Mouse (Mus musculus): ENCODE measurements around the gene Ly6g6f.

The Ly6g6f gene

DNA sequence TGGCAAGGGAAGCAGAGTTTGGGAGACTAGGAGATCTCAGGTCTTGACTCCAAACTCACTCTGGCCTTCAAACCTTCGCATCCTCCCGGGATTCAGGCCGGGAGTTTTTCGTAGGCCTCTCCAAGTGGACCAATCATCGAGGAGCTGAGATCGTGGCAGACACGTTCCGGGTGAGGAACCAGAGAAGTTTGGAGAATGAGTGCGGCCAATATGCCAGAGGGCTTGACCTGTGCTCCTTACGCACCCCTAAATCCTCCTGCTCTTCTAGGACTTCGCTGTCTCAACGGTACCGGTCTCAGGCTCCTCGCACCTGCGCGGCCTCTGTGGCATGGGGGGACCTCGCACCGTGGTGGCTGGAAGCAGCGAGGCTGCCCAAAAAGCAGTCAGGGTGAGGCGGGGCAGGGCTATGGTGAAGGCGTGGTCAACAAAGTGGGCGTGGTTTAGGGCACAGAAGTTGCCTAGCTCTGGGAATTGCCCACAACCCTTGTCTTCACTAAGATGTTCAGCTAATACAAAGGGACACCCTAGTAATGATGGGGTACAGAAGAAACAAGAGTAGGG lies 24.6 kb downstream of the Ly6g6f start:
- in situ Hi-C loops (cut with MboI; ENCODE audit: unreplicated experiment in 2 of 2): loop anchor here (5.0 kb wide), 2 partner anchors 39 to 46 kb away; partner anchors contain the start of gene Ly6g5c (in 1 of the 2)

DNA sequence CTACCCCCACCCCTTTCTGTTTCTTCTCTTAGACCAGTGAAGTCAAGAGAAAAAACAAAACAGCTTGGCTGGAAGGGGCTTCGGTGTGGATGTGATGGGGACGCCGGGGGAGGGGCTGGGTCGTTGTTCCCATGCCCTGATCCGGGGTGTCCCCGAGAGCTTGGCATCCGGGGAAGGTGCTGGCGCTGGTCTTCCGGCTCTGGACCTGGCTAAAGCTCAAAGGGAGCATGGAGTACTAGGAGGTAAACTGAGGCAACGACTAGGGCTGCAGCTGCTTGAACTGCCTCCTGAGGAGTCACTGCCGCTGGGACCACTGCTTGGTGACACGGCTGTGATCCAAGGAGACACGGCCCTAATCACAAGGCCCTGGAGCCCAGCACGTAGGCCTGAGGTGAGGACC lies 25.3 kb downstream of the Ly6g6f start:
- in situ Hi-C loops (cut with MboI; ENCODE audit: unreplicated experiment in 2 of 2): loop anchor here (5.0 kb wide), 2 partner anchors 38 to 47 kb away; partner anchors contain the start of gene Ly6g5c (in 1 of the 2)

DNA sequence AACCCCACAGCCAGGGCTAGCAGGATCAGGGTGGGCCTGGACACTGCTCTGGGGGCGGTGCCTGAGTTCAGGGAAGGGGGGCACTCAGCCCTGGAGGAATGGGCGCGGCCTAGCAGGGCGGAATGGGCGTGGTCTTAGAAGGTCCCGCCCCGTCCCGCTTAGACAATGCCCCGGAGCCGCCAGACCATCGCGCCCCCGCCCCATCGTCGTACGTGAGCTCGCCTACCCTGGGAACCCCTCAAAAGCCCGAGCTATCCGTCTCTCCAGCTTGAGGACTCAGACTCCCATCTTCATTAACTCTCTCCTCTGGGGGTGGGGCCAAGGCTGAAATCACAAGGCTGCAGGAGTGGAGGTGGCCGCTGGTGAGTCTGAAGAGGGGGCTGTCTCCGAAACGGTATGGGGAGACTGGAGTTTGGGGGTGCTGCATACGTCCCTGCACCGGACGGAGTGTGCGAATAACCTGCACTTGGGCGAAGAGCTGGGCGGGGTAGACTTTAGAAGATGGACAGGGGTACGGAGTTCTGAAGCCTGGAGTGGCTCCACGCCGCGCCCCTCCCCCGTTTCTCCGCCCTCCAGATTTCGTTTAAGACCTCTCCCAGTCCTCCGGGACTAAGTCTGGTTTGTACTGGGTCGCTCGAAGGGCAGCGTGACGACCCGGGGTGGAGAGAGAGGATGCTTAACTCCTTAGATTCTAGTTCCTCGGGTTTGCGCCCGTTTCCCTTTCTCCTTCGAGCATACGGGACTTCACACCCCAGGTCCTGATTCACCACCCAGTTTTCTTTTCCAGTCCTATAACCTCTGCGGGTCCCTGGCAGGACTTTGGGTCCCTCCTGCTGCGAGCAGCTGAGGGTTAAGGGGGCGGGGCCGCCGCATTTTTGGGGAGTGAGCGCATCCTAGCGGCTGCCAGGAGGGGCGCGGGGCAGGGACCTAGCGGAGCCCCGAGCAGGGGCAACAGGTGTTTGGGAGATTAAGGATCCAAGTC lies 26.2 kb downstream of the Ly6g6f start, which contains the start of gene Ddah2:
Ddah2 (plus strand) TSS at position 125 of the 982 bp plus-strand sequence.
- in situ Hi-C loops (cut with MboI; ENCODE audit: unreplicated experiment in 2 of 2): loop anchor here in 1 of 2 experiments (5.0 kb wide), 1 partner anchor 37 kb away; no protein-coding TSS in a partner anchor

DNA sequence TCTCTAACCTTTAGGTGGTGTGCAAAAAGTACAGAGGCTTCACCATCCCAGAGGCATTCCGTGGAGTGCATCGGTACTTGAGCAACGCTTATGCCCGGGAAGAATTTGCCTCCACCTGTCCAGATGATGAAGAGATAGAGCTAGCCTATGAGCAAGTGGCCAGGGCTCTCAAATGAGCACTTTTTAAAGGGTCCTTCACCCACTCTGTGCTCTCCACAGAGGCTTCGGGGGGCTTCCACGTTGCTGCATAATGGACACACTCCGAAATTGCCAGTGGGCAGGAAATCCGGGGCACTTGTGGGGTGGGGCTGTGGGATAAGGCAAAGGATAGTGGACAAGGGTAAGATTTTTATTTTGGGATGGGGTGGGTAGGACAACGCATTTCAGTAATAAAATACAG lies 27.1 kb downstream of the Ly6g6f start:
- in situ Hi-C loops (cut with MboI; ENCODE audit: unreplicated experiment in 2 of 2): loop anchor here in 1 of 2 experiments (5.0 kb wide), 1 partner anchor 36 kb away; no protein-coding TSS in a partner anchor

DNA sequence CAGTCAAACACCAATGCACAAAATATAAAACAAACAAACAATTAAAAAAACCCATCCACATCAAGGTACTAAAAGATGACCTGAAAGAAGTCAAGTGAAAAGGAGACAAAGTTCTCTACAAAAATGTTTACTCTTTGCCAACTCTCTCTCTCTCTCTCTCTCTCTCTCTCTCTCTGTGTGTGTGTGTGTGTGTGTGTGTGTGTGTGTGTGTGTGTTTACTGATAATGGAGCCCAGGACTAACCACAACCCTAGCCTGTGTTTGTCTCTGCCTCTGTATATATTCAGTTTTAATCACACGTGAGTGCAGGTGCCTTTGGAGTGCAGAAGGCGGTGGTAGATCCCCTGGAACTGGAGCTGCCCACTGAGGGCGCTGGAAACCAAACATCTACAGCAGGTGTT lies 28.3 kb downstream of the Ly6g6f start:
- in situ Hi-C loops (cut with MboI; ENCODE audit: unreplicated experiment in 2 of 2): loop anchor here in 1 of 2 experiments (5.0 kb wide), 1 partner anchor 35 kb away; no protein-coding TSS in a partner anchor

DNA sequence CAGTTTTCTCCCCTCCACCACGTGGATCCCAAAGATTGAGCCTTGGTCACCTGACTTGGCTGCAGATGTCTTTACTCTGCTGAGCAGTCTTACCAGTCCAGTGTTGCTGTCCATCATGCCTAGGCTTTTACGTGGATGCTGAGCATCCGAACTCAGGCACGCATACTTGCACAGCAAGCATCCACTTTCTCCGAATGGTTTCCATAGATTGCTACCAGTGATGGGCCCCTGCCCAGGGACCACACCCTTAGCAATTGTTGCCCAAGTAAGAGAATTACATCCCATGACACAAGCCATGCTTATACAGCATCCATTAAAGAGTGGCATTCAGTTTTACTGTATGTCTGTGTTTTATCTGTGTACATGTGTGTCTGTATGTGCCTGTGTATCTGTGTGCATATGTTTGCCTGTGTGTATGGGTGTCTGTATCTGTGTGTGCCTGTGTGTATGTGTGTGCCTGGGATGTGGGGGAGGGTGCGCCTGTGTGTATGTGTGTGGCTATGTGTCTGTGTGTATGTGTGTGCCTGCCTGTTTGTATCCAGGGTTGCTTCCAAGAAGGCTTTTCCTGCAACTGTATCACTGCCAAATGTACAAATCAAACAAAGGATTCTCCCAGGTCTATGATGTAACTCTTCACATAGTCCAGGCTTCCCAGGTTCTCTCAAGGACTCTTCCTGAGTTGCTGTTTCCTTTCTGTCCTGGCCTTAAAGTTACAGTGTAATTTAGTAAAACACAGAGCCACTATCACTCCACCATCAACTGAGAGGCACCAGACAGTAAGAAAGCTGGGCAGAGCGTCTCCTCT lies 29.5 kb downstream of the Ly6g6f start:
- in situ Hi-C loops (cut with MboI; ENCODE audit: unreplicated experiment in 2 of 2): loop anchor here in 1 of 2 experiments (5.0 kb wide), 1 partner anchor 34 kb away; no protein-coding TSS in a partner anchor

DNA sequence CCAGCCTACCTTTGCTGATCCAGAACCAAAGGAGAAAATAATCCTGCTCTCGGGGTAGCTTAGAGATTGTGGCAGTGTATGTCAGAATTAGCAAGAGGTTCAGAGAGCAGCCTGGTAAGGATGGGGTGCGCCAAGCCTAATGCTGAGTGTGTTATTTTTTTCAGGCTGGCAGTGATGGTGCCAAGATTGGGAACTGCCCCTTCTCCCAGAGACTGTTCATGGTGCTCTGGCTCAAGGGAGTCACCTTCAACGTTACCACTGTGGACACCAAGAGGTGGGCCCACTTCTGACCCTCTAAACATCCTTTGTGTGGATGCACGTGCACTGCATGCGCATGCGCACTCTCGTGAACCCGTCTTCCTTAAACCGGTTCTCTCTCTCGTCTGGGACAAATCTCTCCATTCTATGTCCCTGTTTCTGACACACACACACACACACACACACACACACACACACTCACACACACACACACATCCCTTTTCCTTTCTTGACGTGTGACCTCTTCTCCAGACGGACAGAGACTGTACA lies 33.1 kb downstream of the Ly6g6f start:
- in situ Hi-C loops (cut with MboI; ENCODE audit: unreplicated experiment in 2 of 2): no loop called here

DNA sequence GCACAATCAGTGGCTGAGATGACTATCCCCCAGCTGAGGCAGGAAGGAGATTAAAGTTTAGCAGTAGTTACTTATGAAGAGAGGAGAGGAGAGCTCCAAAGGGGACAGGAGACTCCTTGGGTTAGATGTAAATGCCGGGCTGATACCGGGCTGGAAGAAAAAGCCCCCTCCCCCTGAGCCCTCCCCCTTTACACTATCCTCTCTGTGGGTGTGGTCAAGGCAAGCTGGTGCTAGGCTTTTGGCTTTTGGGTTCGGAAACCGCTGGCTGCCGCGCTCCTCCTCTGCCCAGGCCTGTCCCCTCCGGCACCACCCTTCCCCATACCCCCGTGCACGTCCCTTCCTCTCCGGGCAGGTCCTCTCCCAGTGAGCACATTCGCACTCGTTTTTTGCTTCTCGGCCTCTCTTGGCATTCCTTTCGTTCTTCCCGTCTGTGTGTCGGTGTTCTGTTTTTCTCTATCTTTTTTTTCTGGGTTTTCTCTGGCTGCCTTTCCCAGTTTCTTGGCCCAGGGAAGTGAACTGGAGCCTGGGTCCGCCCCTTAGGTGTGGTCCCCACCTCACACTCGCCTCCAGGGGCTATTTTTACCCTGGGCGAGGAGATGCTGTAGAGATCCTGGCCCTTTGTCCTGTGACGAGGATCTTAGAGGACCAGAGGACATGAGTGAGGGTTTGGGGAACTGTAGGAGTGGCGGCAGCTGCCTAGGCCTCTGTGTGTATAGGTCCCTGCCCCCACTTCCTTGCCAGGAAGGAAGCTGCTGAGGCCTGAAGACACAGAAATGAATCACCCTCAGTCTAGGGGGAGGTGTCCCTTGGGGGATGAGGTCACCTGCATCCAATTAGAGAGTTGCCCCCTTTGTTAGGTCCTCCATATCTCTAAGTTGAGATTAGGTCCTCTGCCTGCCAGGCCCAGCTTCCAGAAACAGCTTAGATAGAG lies 34.0 kb downstream of the Ly6g6f start:
- in situ Hi-C loops (cut with MboI; ENCODE audit: unreplicated experiment in 2 of 2): no loop called here

DNA sequence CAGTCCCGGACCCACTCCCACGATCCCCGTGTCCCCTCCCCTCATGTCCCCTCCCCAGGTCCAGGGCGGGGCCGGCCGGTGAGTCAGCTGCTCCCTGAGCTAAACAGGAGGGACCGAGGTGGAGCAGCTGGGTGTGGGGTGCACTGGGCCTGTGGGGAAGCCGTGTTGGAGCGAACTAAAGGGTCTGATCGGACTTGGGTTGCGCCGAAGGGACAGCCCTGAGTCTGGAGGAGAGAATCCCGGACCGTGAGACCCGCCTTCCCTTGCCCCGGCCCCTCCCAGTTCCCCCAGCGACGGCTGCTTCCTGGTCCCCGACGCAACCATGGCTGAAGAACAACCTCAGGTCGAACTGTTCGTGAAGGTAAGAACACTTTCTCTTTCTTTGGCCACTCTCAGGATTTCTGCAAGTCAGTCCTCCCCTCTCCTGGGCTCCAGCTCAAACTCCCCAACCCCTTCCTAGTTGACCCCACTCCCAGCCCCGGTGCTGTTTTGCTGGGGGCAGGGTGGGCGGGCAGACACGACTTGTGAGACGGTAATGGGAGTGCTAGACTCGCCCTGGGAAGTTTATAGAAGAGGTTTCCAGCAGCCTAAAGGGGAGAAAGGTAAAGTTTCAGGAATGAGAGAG lies 35.2 kb downstream of the Ly6g6f start:
- in situ Hi-C loops (cut with MboI; ENCODE audit: unreplicated experiment in 2 of 2): no loop called here

DNA sequence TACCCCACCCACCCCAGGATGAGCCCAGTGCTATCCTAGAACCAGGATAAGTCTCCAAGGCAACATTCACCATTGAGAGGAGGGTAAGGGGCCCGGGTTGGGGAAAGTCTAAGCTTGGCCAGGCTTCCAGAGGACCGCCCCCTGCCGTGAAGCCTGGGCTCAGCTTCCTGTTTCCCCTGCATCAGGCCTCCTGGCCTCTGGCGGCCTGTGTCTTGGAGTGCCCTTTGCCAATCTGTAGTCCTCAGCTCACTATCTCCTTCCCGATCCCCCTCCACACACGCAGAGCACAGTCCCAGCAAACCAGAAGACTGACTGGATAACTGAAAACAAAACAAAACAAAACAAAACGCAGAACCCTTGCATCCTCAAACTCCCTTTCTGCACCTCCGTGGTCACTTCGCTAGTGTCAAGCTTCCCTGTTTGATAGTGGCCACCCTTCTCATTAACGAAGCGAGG lies 35.8 kb downstream of the Ly6g6f start, which contains the start of gene Clic1:
Clic1 (plus strand) TSS at position 406 of the 456 bp plus-strand sequence.
- in situ Hi-C loops (cut with MboI; ENCODE audit: unreplicated experiment in 2 of 2): no loop called here

DNA sequence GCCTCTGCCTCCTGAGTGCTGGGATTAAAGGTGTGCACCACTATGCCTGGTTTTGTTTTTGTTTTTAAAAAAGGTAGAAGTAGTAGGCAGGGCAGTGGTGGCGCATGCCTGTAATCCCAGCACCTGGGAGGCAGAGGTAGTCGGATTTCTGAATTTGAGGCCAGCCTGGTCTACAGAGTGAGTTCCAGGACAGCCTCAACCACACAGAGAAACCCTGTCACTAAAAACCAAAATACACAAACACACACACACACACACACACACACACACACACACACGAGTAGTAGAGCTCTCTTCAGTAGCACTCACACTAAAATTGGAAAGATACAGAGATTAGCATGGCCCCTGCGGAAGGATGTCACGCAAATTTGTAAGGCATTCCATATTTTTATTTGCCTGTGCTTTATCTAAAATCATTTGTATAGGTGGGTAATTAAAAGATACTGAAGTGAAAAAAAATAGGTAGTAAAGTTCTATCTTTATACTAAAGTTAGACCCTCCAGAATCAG lies 36.4 kb downstream of the Ly6g6f start:
- in situ Hi-C loops (cut with MboI; ENCODE audit: unreplicated experiment in 2 of 2): no loop called here

DNA sequence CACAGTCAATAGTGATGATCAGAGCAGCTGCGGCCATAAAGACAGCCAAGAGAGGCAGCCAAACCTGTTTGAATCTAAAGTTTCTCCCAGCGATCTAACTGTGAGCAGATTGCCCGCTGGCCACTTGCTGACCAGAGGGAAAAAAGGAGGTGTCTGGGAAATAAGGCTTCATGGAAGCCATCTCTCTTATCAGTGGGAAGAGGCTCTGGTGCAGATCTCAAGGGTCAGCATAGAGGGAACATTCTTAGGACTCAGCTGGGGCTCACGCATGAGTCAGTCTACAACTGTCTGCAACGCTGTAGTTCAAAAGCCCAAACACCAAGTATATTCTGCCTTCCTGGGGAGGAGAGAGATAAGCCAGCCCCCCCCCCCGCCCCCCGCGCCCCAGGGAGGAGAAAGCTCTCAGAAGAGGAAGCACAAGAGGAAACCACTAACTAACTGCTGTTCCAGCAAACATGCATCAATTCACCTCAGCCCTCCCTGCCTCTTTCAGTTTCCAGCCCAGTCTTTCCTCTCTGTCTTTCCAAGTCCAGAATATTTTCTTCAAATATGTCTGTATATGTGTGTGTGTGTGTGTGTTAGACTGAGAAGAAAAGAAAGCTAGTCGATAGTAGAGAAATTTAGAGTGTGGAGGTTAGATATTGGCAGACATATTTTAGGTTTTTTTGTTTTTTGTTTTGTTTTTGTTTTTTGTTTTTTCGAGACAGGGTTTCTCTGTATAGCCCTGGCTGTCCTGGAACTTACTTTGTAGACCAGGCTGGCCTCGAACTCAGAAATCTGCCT lies 37.1 kb downstream of the Ly6g6f start:
- in situ Hi-C loops (cut with MboI; ENCODE audit: unreplicated experiment in 2 of 2): no loop called here

DNA sequence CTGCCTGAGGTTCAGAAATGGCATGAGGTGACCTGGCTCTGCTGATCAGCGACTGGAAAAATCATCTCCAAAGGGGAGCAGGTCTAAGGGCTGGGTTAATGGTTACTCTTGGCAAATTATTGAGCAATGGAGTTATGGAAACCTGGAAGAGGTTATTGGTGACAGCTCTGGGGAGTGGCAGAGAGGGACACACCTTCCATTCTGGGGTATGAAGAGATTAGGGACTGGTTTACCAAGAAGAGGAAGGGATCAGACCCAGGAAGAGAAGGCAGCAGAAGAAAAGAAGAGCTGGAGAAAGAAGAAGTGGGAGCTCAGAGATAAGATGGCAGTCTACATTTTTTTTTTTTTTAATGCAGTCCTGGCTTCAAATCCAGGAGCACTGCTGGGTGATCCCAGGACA lies 37.7 kb downstream of the Ly6g6f start:
- in situ Hi-C loops (cut with MboI; ENCODE audit: unreplicated experiment in 2 of 2): no loop called here

DNA sequence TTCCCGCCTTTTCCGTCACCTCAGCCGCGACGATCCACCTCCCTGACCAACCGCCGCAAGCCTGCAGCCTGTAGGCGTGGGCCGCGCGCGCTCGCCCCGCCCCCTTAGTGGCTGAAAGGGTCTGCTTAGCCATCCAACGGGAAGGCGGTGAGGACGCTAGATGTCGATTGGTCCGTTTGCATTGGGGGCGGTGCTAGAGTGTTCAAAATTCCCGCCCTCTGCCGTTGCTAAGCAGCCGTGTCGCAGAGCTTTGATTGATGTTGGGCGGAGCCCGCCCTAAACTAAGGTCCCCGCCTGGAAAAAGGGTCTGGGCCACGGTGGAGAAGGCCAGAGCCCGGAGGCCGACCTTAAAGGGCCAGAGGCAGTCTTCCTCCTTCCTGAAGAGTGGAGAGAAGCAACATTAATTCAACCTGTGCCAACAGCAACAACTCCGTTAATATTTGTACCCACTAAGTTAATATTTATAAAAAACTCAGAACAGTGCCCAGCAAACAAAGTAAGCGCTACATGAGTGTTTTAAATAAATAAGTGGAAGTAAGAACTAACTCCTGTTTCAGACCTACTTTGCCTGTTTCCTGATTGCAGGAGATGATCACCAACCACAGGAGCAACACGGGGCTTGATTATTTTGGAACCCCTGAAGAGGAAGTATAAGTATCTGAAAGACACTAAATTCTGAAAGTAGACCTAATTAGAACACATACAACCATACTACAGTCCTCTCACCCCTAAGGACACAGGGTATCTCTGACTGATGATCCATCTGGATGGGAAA lies 38.5 kb downstream of the Ly6g6f start, which contains the start of gene Msh5:
Msh5 (minus strand) TSS at position 65 of the 775 bp plus-strand sequence.
- in situ Hi-C loops (cut with MboI; ENCODE audit: unreplicated experiment in 2 of 2): no loop called here

DNA sequence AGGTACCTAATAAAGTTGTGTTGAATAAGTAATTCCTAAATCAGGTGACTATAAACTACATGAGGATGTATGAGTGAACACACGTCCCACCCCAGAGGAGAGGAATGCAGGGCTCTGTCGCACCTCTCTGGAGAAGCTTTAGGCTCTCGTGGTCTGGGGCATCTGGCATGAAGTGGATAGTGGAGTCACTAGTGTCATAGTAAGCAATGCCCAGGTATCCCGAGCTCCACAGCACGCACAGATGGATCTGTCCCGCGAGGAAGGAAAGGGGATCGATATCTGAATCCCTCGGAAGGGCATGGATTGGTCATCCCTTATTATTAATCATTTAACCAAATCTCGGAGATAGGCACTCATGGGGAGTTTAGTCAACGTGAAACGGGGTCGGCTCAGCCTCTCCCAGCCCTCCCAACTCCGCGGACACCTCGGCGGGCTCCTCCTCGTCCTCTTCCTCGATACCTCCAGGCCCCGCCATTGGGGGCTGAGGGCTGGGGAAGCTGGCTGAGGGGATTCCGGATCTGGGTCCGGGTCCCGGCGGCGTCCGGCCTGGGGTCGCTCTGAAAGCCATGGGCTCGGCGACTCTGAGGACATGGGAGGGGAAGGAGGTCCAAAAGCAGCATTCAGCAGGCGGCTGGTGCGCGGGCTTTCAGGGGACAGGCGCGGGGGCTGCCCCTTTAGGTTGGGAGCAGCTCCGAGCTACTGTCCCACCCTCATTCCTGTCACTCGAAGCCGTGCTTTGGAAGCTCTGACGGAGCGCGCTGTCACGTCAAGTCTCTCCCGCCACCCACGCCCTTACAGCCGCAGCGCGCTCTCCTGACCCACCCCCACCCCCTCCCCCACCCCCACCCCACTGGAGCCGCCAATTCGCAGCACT lies 39.4 kb downstream of the Ly6g6f start:
- in situ Hi-C loops (cut with MboI; ENCODE audit: unreplicated experiment in 2 of 2): no loop called here

Measured in v-Abl transformed pro-B cells (cell line).